Mouse (Mus musculus) cerebellum, adult 11 months (tissue): ENCODE measurements at regions not wholly inside any gene's neighbourhood (a gene's known extent, or its start where the extent isn't known, plus 50 kb on each side); places are given as distances from the start of the nearest gene placed in this dataset.

ENCODE experiments used
- DNase-seq: peaks from one replicate; pipeline ENCODE4 v3.0.0; 2022

DNA sequence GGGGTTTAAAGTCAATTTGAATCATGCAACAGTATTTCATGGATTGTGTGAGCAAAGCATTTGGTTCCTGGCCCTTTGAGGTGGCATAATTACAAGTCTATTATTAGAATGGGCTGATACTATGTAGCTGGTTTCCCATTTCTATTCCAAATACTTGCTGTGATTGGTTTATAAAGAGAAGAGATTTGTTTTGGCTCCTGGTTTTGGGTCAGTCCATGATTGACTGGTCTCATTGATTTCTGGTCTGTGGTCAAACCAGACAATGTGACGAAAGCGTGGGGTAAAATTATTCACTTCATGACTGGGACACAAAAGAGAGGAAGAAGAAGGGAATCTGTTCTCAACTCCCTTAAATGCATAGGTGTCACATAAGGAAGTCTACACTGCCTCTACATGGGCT is 147.0 kb upstream of the Dlgap1 start:
- DNase-seq: no peak

DNA sequence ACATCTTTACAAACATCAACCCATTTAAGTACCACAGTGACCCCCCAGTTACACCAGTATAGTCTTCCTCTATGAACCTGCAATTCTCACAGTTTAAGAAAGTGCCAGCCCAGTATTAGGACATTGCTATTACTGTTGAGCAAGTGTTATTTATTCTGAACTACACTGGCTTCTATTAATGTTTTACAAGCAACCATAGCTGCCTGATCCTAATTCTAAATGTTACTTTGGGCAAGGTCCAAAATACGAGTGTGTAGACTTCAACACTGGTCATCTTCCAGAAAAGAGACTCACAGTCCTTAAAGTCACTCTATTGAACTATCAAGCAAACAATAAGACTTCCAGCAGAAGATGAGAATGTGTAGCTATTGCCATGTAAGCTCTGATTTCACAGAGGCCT is 146.0 kb upstream of the Dlgap1 start:
- DNase-seq: no peak

DNA sequence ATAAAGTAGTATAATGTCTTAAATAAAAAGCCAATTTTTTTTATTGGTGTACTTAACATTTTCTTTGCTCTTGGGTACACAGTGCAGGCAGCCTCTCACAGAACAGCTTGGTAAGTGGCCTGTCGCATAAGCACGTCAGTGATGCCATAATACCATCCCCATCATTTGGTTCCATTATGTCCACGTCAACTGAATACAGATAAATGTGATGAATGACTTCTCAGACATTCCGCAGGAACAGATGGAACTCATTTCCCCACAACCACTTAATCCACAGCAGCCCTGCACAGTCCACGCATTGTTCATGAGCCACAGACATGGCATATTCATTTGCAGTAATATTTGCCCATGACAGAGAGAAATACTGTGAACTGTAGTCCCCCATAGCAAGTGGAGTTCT is 127.6 kb upstream of the Dlgap1 start:
- DNase-seq: no peak

DNA sequence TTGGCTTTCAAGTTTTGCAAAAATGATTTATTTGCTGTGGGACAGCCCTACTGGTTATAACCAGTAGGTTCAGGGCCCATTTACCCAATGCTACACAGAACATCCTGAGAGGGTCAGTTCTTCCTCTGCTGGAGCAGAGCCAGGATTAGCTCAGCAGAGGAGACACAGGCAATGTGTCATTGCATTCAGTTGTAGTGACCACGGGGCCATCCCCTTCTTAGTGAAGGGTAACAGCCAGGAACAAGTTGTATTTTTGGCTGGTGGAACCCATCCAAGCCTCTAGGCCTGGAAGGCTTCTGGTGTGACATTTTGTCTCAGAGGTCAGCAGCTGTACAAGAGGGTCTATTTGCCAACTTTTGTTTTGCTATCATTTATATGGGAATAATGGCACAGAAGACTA is 120.6 kb upstream of the Dlgap1 start:
- no peak for DNase-seq

GRCm38 (mm10) chr17:69850075-69850474 is 118.8 kb upstream of the Dlgap1 start:
- DNase-seq: no peak

DNA sequence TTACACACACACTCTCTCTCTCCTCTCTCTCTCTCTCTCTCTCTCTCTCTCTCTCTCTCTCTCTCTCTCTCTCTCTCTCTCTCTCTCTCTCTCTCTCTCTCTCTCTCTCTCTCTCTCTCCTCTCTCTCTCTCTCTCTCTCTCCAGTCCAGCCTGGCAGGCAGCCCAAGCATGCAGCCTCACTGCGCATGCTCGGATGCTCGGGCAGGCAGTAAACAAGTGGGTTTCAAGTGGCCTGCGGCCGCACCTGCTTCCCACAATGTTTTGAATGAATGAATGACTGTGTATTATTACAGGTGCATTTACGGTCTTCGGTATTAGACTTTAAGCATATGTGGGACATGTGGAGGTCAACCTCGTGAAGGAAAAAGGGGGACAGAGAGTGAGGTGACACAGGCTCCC is 88.9 kb upstream of the Dlgap1 start:
- peak; percentile 1 for DNase-seq

DNA sequence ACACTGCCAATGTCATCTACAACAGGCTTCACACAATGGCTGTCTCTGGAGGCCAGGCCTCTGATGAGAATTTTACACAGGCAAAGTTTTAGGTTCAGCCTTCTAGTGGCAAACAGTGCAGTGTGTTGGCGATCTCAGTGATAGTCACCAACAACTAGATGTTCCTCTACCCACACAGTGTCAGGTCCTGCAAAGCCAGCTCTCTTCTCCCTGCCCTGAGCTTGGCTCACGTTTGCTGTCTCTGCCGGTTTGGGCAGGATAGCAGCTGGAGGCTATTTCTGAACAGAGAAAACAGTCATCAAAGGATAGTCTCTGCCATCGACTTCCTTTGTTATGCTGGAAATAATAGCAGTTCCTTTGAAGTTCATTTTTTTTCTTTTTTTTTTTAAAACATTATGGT is 74.9 kb upstream of the Dlgap1 start:
- no peak for DNase-seq
